Mouse (Mus musculus) CH12.LX (cell line): ENCODE measurements around the gene Axdnd1. TPM values are rescaled to one million over a fixed set of nuclear protein-coding genes. Genes with fewer than 3 reads are reported as not detected.

Experiments used
- DNase-seq: peaks from one replicate; pipeline ENCODE4 v3.0.0-alpha.2; 2013; ENCODE audit errors: extremely low read depth
- H3K27ac ChIP-seq: 2 replicates; pipeline ENCODE4 v1.5.1; 2012; ENCODE audit warnings: low read depth, mild to moderate bottlenecking, control low read depth, moderate library complexity; ENCODE audit not compliant: insufficient read depth
- H3K27me3 ChIP-seq: replicated peaks from 2 replicates; pipeline ENCODE3; 2012; ENCODE audit warnings: inconsistent platforms
- H3K36me3 ChIP-seq, 2 experiments: replicated peaks in 1 of 2; 2 replicates each; pipeline versions ENCODE3 to v1.6.1; 2012; ENCODE audit warnings: inconsistent platforms in 1 of 2, low read length in 1 of 2, mild to moderate bottlenecking in 1 of 2, mixed read lengths in 1 of 2, moderate library complexity in 1 of 2; ENCODE audit not compliant: control insufficient read depth in 1 of 2, insufficient read depth in 1 of 2
- H3K4me1 ChIP-seq, 2 experiments: 2 replicates each; pipeline ENCODE4 v1.6.1; 2012; ENCODE audit warnings: inconsistent platforms in 1 of 2, moderate library complexity in 1 of 2; ENCODE audit not compliant: insufficient read depth in 2 of 2, control insufficient read depth in 1 of 2
- H3K4me2 ChIP-seq: 2 replicates; pipeline ENCODE4 v1.6.1; 2012; ENCODE audit warnings: low read depth, mild to moderate bottlenecking, control low read depth; ENCODE audit not compliant: poor library complexity, insufficient read depth, severe bottlenecking
- H3K4me3 ChIP-seq, 3 experiments: fragments of 150-350 bp in 1 of 3; sonication (generic) in 1 of 3; replicated peaks in 1 of 3; 2 replicates each; pipeline versions ENCODE3 to v1.5.1; 2011 to 2012; ENCODE audit warnings: low read depth in 2 of 3, low read length in 2 of 3, mild to moderate bottlenecking in 2 of 3, moderate library complexity in 2 of 3, control low read depth in 1 of 3, improper control_type of control experiment in 1 of 3, inconsistent platforms in 1 of 3, mixed read lengths in 1 of 3; ENCODE audit not compliant: poor library complexity in 1 of 3
- H3K79me2 ChIP-seq: replicated peaks from 2 replicates; pipeline ENCODE4 v1.6.1; 2012; ENCODE audit warnings: mild to moderate bottlenecking, moderate library complexity; ENCODE audit not compliant: control insufficient read depth, poor library complexity, insufficient read depth, severe bottlenecking; ENCODE audit errors: extremely low read depth
- H3K9ac ChIP-seq: 2 replicates; pipeline ENCODE4 v1.6.1; 2012; ENCODE audit warnings: low read depth, mild to moderate bottlenecking, control low read depth, moderate library complexity; ENCODE audit not compliant: insufficient read depth
- H3K9me3 ChIP-seq: replicated peaks from 2 replicates; pipeline ENCODE3; 2012; ENCODE audit warnings: low read length, inconsistent platforms, mixed read lengths
- CTCF ChIP-seq, 2 experiments: IDR thresholded peaks in 1 of 2; conservative IDR thresholded peaks in 1 of 2; 2 replicates each; pipeline ENCODE4 v1.5.1; 2011 to 2012; ENCODE audit warnings: low read depth in 2 of 2, low read length in 2 of 2, improper control_type of control experiment in 1 of 2, inconsistent platforms in 1 of 2, mild to moderate bottlenecking in 1 of 2, moderate library complexity in 1 of 2
- E2F4 ChIP-seq: IDR thresholded peaks from 2 replicates; pipeline ENCODE4 v1.6.1; 2011; ENCODE audit warnings: low read depth, low read length, improper control_type of control experiment; ENCODE audit not compliant: insufficient replicate concordance
- MXI1 ChIP-seq: IDR thresholded peaks from 2 replicates; pipeline ENCODE4 v1.6.1; 2011; ENCODE audit warnings: mild to moderate bottlenecking, low read depth, low read length, improper control_type of control experiment
- MYC ChIP-seq: IDR thresholded peaks from 2 replicates; pipeline ENCODE4 v1.6.1; 2011; ENCODE audit warnings: low read depth, mild to moderate bottlenecking, improper control_type of control experiment, low read length
- NELFE ChIP-seq: IDR thresholded peaks from 2 replicates; pipeline ENCODE4 v1.6.1; 2011; ENCODE audit warnings: low read depth, low read length, improper control_type of control experiment
- NRF1 ChIP-seq: IDR thresholded peaks from 2 replicates; pipeline ENCODE4 v1.6.1; 2014; ENCODE audit warnings: low read depth, mild to moderate bottlenecking, inconsistent platforms, low read length, improper control_type of control experiment, moderate library complexity
- RAD21 ChIP-seq: IDR thresholded peaks from 2 replicates; pipeline ENCODE4 v1.6.1; 2011; ENCODE audit warnings: low read depth, mild to moderate bottlenecking, low read length, improper control_type of control experiment, moderate library complexity
- RCOR1 ChIP-seq: conservative IDR thresholded peaks from 2 replicates; pipeline ENCODE4 v1.6.1; 2012; ENCODE audit warnings: low read depth, mild to moderate bottlenecking, inconsistent platforms, low read length, improper control_type of control experiment
- TBP ChIP-seq: conservative IDR thresholded peaks from 2 replicates; pipeline ENCODE4 v1.6.1; 2011; ENCODE audit warnings: low read depth, low read length, improper control_type of control experiment
- ZMIZ1 ChIP-seq: IDR thresholded peaks from 2 replicates; pipeline ENCODE4 v1.6.1; 2012; ENCODE audit warnings: low read depth, mild to moderate bottlenecking, inconsistent platforms, low read length, improper control_type of control experiment
- dilution Hi-C: fragments of 300-500 bp; cut with MboI; formaldehyde crosslinking; loops from 2 replicates; pipeline ENCODE4 v1.14.3; 2020; ENCODE audit warnings: low sequenced_read_pairs; ENCODE audit not compliant: extremely low pct_unique_long_range_greater_than_20kb, extremely low pct_ligation_motif_present
- in situ Hi-C: fragments of 300-500 bp; cut with MboI; formaldehyde crosslinking; loops from 3 replicates; pipeline ENCODE4 v1.14.3; 2019; ENCODE audit warnings: low sequenced_read_pairs, low pct_ligation_motif_present, low pct_unique_long_range_greater_than_20kb, mixed read lengths
- polyA plus RNA-seq: library from polyadenylated mRNA; unstranded; fragments of >175 nt; gene quantifications from 2 replicates; pipeline ENCODE4 v1.2.1, GENCODE M21; 2012; ENCODE audit warnings: low read depth; ENCODE audit not compliant: insufficient read length
- total RNA-seq, 2 experiments: library from RNA; depleted of rRNA; stranded (reverse); fragments of 300-350 nt in 1 of 2; fragments of >200 nt in 1 of 2; gene quantifications; 2 replicates each; pipeline ENCODE4 v1.2.3; 2012 to 2014

The Axdnd1 gene
- total and polyA plus RNA-seq, 3 experiments, result not detected

DNA sequence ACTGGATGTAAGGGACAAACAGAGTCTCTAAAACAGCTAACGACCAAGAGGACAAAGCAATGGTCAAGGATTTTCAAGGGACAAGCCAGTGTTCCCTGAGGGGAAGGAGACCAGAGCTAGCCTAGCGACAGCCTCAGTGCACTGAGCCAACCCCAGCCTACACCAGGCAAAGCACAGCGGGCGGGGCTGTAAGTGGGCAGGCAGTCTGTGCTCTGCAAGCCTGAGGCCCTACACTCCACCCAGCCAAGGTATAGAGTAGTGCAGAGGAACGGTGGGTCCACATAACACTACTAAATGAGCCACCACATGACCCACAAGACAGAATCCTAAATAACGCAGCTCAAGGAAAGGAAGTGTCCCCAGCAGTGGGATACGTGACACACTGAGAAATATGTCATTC, 147.3 kb downstream of the Axdnd1 start:
- Histone ChIP-seq H3K36me3 (no peaks in the 10 kb centered on the region), H3K9ac (no peak overlapping the region), H3K27ac (no peak overlapping the region), H3K4me3 (no peak overlapping the region), H3K79me2 (no peaks in the 10 kb centered on the region), H3K4me1 (no peaks in the 10 kb centered on the region), H3K27me3 (no peaks in the 10 kb centered on the region), H3K4me2 (no peak overlapping the region), H3K9me3 (no peaks in the 10 kb centered on the region)
- dilution Hi-C loops (no loop called here), in situ Hi-C loops (no loop called here)
- DNase-seq, result no peak
- TF ChIP-seq MYC (no peak), ZMIZ1 (no peak), NELFE (no peak), RAD21 (no peak), E2F4 (no peak), NRF1 (no peak), RCOR1 (no peak), MXI1 (no peak), CTCF (conservative IDR thresholded peaks at IDR 0.05 in 1 of 2, IDR thresholded peaks at IDR 0.05 in 1 of 2; ENCODE audit: low read depth in 2 of 2, low read length in 2 of 2) (no peak), TBP (no peak)

Other genes starting within 250 kb of the Axdnd1 start
- not detected in 2 replicates for gene Fam163a, start 216.1 kb downstream of the Axdnd1 start, total RNA-seq (2012; rRNA removed)
- gene Fam163a, start 216.1 kb downstream of the Axdnd1 start, total RNA-seq (2014; rRNA removed), result not detected in 2 replicates
- gene Fam163a, start 216.1 kb downstream of the Axdnd1 start, polyA plus RNA-seq, result not detected in 2 replicates
- gene Tdrd5, start 117.5 kb downstream of the Axdnd1 start, total RNA-seq (2012; rRNA removed), result not detected in 2 replicates
- gene Tdrd5, start 117.5 kb downstream of the Axdnd1 start, total RNA-seq (2014; rRNA removed), result not detected in 2 replicates
- gene Tdrd5, start 117.5 kb downstream of the Axdnd1 start, polyA plus RNA-seq, result not detected in 2 replicates
- not detected in 2 replicates for gene Nphs2, start 110.4 kb downstream of the Axdnd1 start, total RNA-seq (2012; rRNA removed)
- not detected in 2 replicates for gene Nphs2, start 110.4 kb downstream of the Axdnd1 start, total RNA-seq (2014; rRNA removed)
- not detected in 2 replicates for gene Nphs2, start 110.4 kb downstream of the Axdnd1 start, polyA plus RNA-seq
- 475 and 885 TPM in 2 replicates for gene Gm2000, start 55.1 kb downstream of the Axdnd1 start, total RNA-seq (2012; rRNA removed)
- gene Gm2000, start 55.1 kb downstream of the Axdnd1 start, total RNA-seq (2014; rRNA removed), result 1,436 and 1,655 TPM in 2 replicates
- gene Gm2000, start 55.1 kb downstream of the Axdnd1 start, polyA plus RNA-seq, result 2,494 and 2,614 TPM in 2 replicates
- gene Soat1, start 53.2 kb upstream of the Axdnd1 start, total RNA-seq (2012; rRNA removed), result 10.3 and 12.0 TPM in 2 replicates
- 13.5 and 16.9 TPM in 2 replicates for gene Soat1, start 53.2 kb upstream of the Axdnd1 start, total RNA-seq (2014; rRNA removed)
- gene Soat1, start 53.2 kb upstream of the Axdnd1 start, polyA plus RNA-seq, result 8.6 and 9.8 TPM in 2 replicates
- gene Gm10031, start 102.9 kb upstream of the Axdnd1 start, total RNA-seq (2012; rRNA removed), result 12.8 and 15.2 TPM in 2 replicates
- 42.9 and 44.8 TPM in 2 replicates for gene Gm10031, start 102.9 kb upstream of the Axdnd1 start, total RNA-seq (2014; rRNA removed)
- 17.3 and 22.8 TPM in 2 replicates for gene Gm10031, start 102.9 kb upstream of the Axdnd1 start, polyA plus RNA-seq
- gene Abl2, start 137.6 kb upstream of the Axdnd1 start, total RNA-seq (2012; rRNA removed), result 15.5 and 18.8 TPM in 2 replicates
- 9.8 and 10.0 TPM in 2 replicates for gene Abl2, start 137.6 kb upstream of the Axdnd1 start, total RNA-seq (2014; rRNA removed)
- 18.4 and 19.8 TPM in 2 replicates for gene Abl2, start 137.6 kb upstream of the Axdnd1 start, polyA plus RNA-seq